ENCODE assay signal across 11 mouse cellular contexts in genomic region chr5:112077097-112077496, GRCm38 (mm10).
A peak's percentile ranks its signal among the peaks of the same experiment; 100 is the strongest.
DNase-seq lines count a peak whose midpoint lies in the region; ATAC-seq lines count a peak whose summit lies in the region.
"Had no signal": no experiment of that assay in that cellular context is flagged by ENCODE, and none has a peak within 500 bp of the region (broad histone marks: within the 10 kb centered on the region; RNA-seq: fewer than 3 reads in every experiment).

No protein-coding gene starts in this region.

- intact Hi-C loops in heart, postnatal 36 days (cut with DNase I), result no loop called here

- no peak for ATAC-seq in midbrain, embryonic 15.5 days (replicated peaks)
- no peak for ATAC-seq in midbrain, embryonic 11.5 days (ENCODE audit: low FRiP score)
- ATAC-seq in hindbrain, embryonic 13.5 days (ENCODE audit: low FRiP score), result no peak

- no peak overlapping the region for H3K4me3 ChIP-seq in midbrain, embryonic 15.5 days
- no peak overlapping the region for H3K4me3 ChIP-seq in midbrain, embryonic 11.5 days (ENCODE audit: low read depth, low read length)
- no peak overlapping the region for H3K4me3 ChIP-seq in hindbrain, embryonic 13.5 days
- H3K4me3 ChIP-seq: embryonic facial prominence, embryonic 13.5 days had no signal

- no peak overlapping the region for H3K9ac ChIP-seq in midbrain, embryonic 15.5 days
- no peak overlapping the region for H3K9ac ChIP-seq in midbrain, embryonic 11.5 days (ENCODE audit: low read length)
- no peak overlapping the region for H3K9ac ChIP-seq in hindbrain, embryonic 13.5 days
- H3K9ac ChIP-seq: embryonic facial prominence, embryonic 13.5 days; liver, embryonic 14.5 days had no signal

- no peaks in the 10 kb centered on the region for H3K36me3 ChIP-seq in midbrain, embryonic 15.5 days (replicated peaks)
- H3K36me3 ChIP-seq in midbrain, embryonic 11.5 days (ENCODE audit: control insufficient read depth, insufficient read depth, low read length), result no peaks in the 10 kb centered on the region
- H3K36me3 ChIP-seq in hindbrain, embryonic 13.5 days, result no peaks in the 10 kb centered on the region
- H3K36me3 ChIP-seq: embryonic facial prominence, embryonic 13.5 days had no signal

- no peaks in the 10 kb centered on the region for H3K9me3 ChIP-seq in midbrain, embryonic 15.5 days
- no peaks in the 10 kb centered on the region for H3K9me3 ChIP-seq in midbrain, embryonic 11.5 days (ENCODE audit: control insufficient read depth, low read length)
- peaks cover 3% of the 10 kb centered on the region; the same call in 1 of the 2 replicates for H3K9me3 ChIP-seq in hindbrain, embryonic 13.5 days
- H3K9me3 ChIP-seq: embryonic facial prominence, embryonic 13.5 days had no signal

- no peaks in the 10 kb centered on the region for H3K27me3 ChIP-seq in midbrain, embryonic 15.5 days (replicated peaks)
- no peaks in the 10 kb centered on the region for H3K27me3 ChIP-seq in midbrain, embryonic 11.5 days (ENCODE audit: control insufficient read depth, insufficient read depth, low read length)
- no peaks in the 10 kb centered on the region for H3K27me3 ChIP-seq in hindbrain, embryonic 13.5 days
- H3K27me3 ChIP-seq: embryonic facial prominence, embryonic 13.5 days had no signal

- H3K27ac ChIP-seq in midbrain, embryonic 15.5 days, result peak overlapping the region; percentile 23; the same call in 1 of the 2 replicates
- no peak overlapping the region for H3K27ac ChIP-seq in midbrain, embryonic 11.5 days (ENCODE audit: low read depth, low read length)
- H3K27ac ChIP-seq in hindbrain, embryonic 13.5 days, result 0 out of 2 replicates have a peak overlapping the region, but pooled peaks have one; percentile 44
- H3K27ac ChIP-seq: embryonic facial prominence, embryonic 13.5 days; liver, embryonic 14.5 days had no signal

- WGBS in midbrain, embryonic 15.5 days, result 26% methylated on average over 14 of the region's 14 CpGs
- 48% methylated on average over 14 of the region's 14 CpGs for WGBS in midbrain, embryonic 11.5 days
- WGBS in hindbrain, embryonic 13.5 days, result 28% methylated on average over 14 of the region's 14 CpGs

- peak; percentile 21 for DNase-seq in adrenal gland, postnatal 14 days
- DNase-seq in adrenal gland, adult 18-20 months (ENCODE audit: low spot score in 2 of 2), result no peak
- no peak for DNase-seq in midbrain, embryonic 11.5 days (ENCODE audit: low spot score, missing footprints)
- no peak for DNase-seq in layer of hippocampus, postnatal 25 days (ENCODE audit: extremely low spot score in 1 of 2, low spot score in 1 of 2)
- DNase-seq in heart, postnatal 36 days, result no peak
- no peak for DNase-seq in thymus, postnatal 10 days (ENCODE audit: low spot score in 2 of 2)
- DNase-seq: cerebellum, adult 18-20 months had no signal

- peaks cover 8% of the 10 kb centered on the region; the same call in 1 of the 2 replicates for H3K4me1 ChIP-seq in midbrain, embryonic 15.5 days
- no peaks in the 10 kb centered on the region for H3K4me1 ChIP-seq in midbrain, embryonic 11.5 days (ENCODE audit: control insufficient read depth, insufficient read depth, low read length)
- peaks cover 11% of the 10 kb centered on the region for H3K4me1 ChIP-seq in hindbrain, embryonic 13.5 days (replicated peaks)
- H3K4me1 ChIP-seq: embryonic facial prominence, embryonic 13.5 days had no signal

- H3K4me2 ChIP-seq in midbrain, embryonic 15.5 days, result no peak overlapping the region
- no peak overlapping the region for H3K4me2 ChIP-seq in midbrain, embryonic 11.5 days
- no peak overlapping the region for H3K4me2 ChIP-seq in hindbrain, embryonic 13.5 days
- H3K4me2 ChIP-seq: embryonic facial prominence, embryonic 13.5 days had no signal
